Mouse (Mus musculus) brain, embryonic 14.5 days (tissue): ENCODE data around the gene Cnst.

ENCODE experiments used
- CTCF ChIP-seq: fragments of 200-500 bp; IDR thresholded peaks from 2 replicates; pipeline ENCODE4 v1.5.1; 2012; ENCODE audit warnings: inconsistent platforms, mild to moderate bottlenecking, moderate library complexity, borderline replicate concordance; ENCODE audit not compliant: insufficient read depth, insufficient read length; ENCODE audit errors: extremely low read depth
- POLR2A ChIP-seq: fragments of 200-500 bp; IDR thresholded peaks from 2 replicates; pipeline ENCODE4 v1.6.1; 2012; ENCODE audit warnings: mild to moderate bottlenecking, inconsistent platforms, borderline replicate concordance; ENCODE audit not compliant: poor library complexity, insufficient read depth, insufficient read length, severe bottlenecking; ENCODE audit errors: extremely low read depth

- no peak for TF ChIP-seq CTCF
- no peak for TF ChIP-seq POLR2A
These were observed 128.2 kb downstream of the Cnst start for GRCm38 (mm10) chr1:179674355-179674754.
